Mouse (Mus musculus): ENCODE measurements around the gene Atf6. TPM values are rescaled to one million over a fixed set of nuclear protein-coding genes. Genes with fewer than 3 reads are reported as not detected.

Gene Atf6
- polyA plus RNA-seq, 1 experiment from 2014 or later: 9.8 TPM

GRCm38 (mm10) chr1:170774431-170774830, 93.1 kb downstream of the Atf6 start:
- Histone ChIP-seq H3K9ac (ENCODE audit: low read length) (no peak overlapping the region), H3K36me3 (ENCODE audit: control insufficient read depth, insufficient read depth, low read length) (no peaks in the 10 kb centered on the region), H3K9me3 (ENCODE audit: control insufficient read depth, low read length) (no peaks in the 10 kb centered on the region), H3K27me3 (ENCODE audit: control insufficient read depth, insufficient read depth, low read length) (no peaks in the 10 kb centered on the region), H3K27ac (ENCODE audit: low read depth, low read length) (no peak overlapping the region), H3K4me2 (ENCODE audit: low read depth, low read length, severe bottlenecking) (no peak overlapping the region), H3K4me1 (replicated peaks; ENCODE audit: control insufficient read depth, insufficient read depth, low read length) (no peaks in the 10 kb centered on the region), H3K4me3 (ENCODE audit: low read depth, low read length) (no peak overlapping the region)
- ATAC-seq (replicated peaks; ENCODE audit: low FRiP score) (no peak), DNase-seq (ENCODE audit: low spot score) (no peak)
- WGBS: 75% methylated on average over 1 of the region's 1 CpGs

GRCm38 (mm10) chr1:170773506-170773905, 94.1 kb downstream of the Atf6 start:
- DNase-seq (ENCODE audit: low spot score) (no peak), ATAC-seq (replicated peaks; ENCODE audit: low FRiP score) (no peak)
- Histone ChIP-seq H3K4me3 (ENCODE audit: low read depth, low read length) (no peak overlapping the region), H3K4me1 (replicated peaks; ENCODE audit: control insufficient read depth, insufficient read depth, low read length) (no peaks in the 10 kb centered on the region), H3K36me3 (ENCODE audit: control insufficient read depth, insufficient read depth, low read length) (no peaks in the 10 kb centered on the region), H3K9me3 (ENCODE audit: control insufficient read depth, low read length) (no peaks in the 10 kb centered on the region), H3K27me3 (ENCODE audit: control insufficient read depth, insufficient read depth, low read length) (no peaks in the 10 kb centered on the region), H3K9ac (ENCODE audit: low read length) (no peak overlapping the region), H3K4me2 (ENCODE audit: low read depth, low read length, severe bottlenecking) (no peak overlapping the region), H3K27ac (ENCODE audit: low read depth, low read length) (no peak overlapping the region)
- WGBS: 91% methylated on average over 4 of the region's 4 CpGs

- Histone ChIP-seq H3K4me2 (ENCODE audit: low read depth, low read length, severe bottlenecking) (no peak overlapping the region), H3K9ac (ENCODE audit: low read length) (no peak overlapping the region), H3K4me3 (ENCODE audit: low read depth, low read length) (no peak overlapping the region), H3K27ac (ENCODE audit: low read depth, low read length) (no peak overlapping the region), H3K27me3 (ENCODE audit: control insufficient read depth, insufficient read depth, low read length) (no peaks in the 10 kb centered on the region), H3K36me3 (ENCODE audit: control insufficient read depth, insufficient read depth, low read length) (no peaks in the 10 kb centered on the region), H3K9me3 (ENCODE audit: control insufficient read depth, low read length) (no peaks in the 10 kb centered on the region), H3K4me1 (replicated peaks; ENCODE audit: control insufficient read depth, insufficient read depth, low read length) (no peaks in the 10 kb centered on the region)
- ATAC-seq (replicated peaks; ENCODE audit: low FRiP score) (no peak), DNase-seq (ENCODE audit: low spot score) (no peak)
- 83% methylated on average over 25 of the region's 25 CpGs for WGBS
Observed at GRCm38 (mm10) chr1:170771437-170772003, 96.1 kb downstream of the Atf6 start.

GRCm38 (mm10) chr1:170770691-170771090, 96.9 kb downstream of the Atf6 start:
- WGBS: 88% methylated on average over 14 of the region's 14 CpGs
- Histone ChIP-seq H3K9me3 (ENCODE audit: control insufficient read depth, low read length) (no peaks in the 10 kb centered on the region), H3K4me1 (replicated peaks; ENCODE audit: control insufficient read depth, insufficient read depth, low read length) (no peaks in the 10 kb centered on the region), H3K9ac (ENCODE audit: low read length) (no peak overlapping the region), H3K27me3 (ENCODE audit: control insufficient read depth, insufficient read depth, low read length) (no peaks in the 10 kb centered on the region), H3K4me3 (ENCODE audit: low read depth, low read length) (no peak overlapping the region), H3K27ac (ENCODE audit: low read depth, low read length) (no peak overlapping the region), H3K4me2 (ENCODE audit: low read depth, low read length, severe bottlenecking) (no peak overlapping the region), H3K36me3 (ENCODE audit: control insufficient read depth, insufficient read depth, low read length) (no peaks in the 10 kb centered on the region)
- ATAC-seq (replicated peaks; ENCODE audit: low FRiP score): no peak
- no peak for DNase-seq (ENCODE audit: low spot score)

GRCm38 (mm10) chr1:170766997-170767396, 100.6 kb downstream of the Atf6 start:
- DNase-seq (ENCODE audit: low spot score) (no peak), ATAC-seq (replicated peaks; ENCODE audit: low FRiP score) (no peak)
- 67% methylated on average over 2 of the region's 2 CpGs for WGBS
- no peaks in the 10 kb centered on the region for H3K36me3 ChIP-seq (ENCODE audit: control insufficient read depth, insufficient read depth, low read length)
- no peaks in the 10 kb centered on the region for H3K9me3 ChIP-seq (ENCODE audit: control insufficient read depth, low read length)
- H3K9ac ChIP-seq (ENCODE audit: low read length): no peak overlapping the region
- H3K4me1 ChIP-seq (replicated peaks; ENCODE audit: control insufficient read depth, insufficient read depth, low read length): no peaks in the 10 kb centered on the region
- no peaks in the 10 kb centered on the region for H3K27me3 ChIP-seq (ENCODE audit: control insufficient read depth, insufficient read depth, low read length)
- H3K4me2 ChIP-seq (ENCODE audit: low read depth, low read length, severe bottlenecking): no peak overlapping the region
- H3K4me3 ChIP-seq (ENCODE audit: low read depth, low read length): no peak overlapping the region
- no peak overlapping the region for H3K27ac ChIP-seq (ENCODE audit: low read depth, low read length)

- DNase-seq (ENCODE audit: low spot score) (no peak), ATAC-seq (replicated peaks; ENCODE audit: low FRiP score) (no peak)
- no peaks in the 10 kb centered on the region for H3K36me3 ChIP-seq (ENCODE audit: control insufficient read depth, insufficient read depth, low read length)
- no peaks in the 10 kb centered on the region for H3K27me3 ChIP-seq (ENCODE audit: control insufficient read depth, insufficient read depth, low read length)
- H3K27ac ChIP-seq (ENCODE audit: low read depth, low read length): no peak overlapping the region
- no peaks in the 10 kb centered on the region for H3K4me1 ChIP-seq (replicated peaks; ENCODE audit: control insufficient read depth, insufficient read depth, low read length)
- H3K9me3 ChIP-seq (ENCODE audit: control insufficient read depth, low read length): no peaks in the 10 kb centered on the region
- no peak overlapping the region for H3K4me3 ChIP-seq (ENCODE audit: low read depth, low read length)
- no peak overlapping the region for H3K9ac ChIP-seq (ENCODE audit: low read length)
- 85% methylated on average over 1 of the region's 1 CpGs for WGBS
- no peak overlapping the region for H3K4me2 ChIP-seq (ENCODE audit: low read depth, low read length, severe bottlenecking)
Observed at GRCm38 (mm10) chr1:170764798-170765197, 102.8 kb downstream of the Atf6 start.

GRCm38 (mm10) chr1:170761634-170762033, 105.9 kb downstream of the Atf6 start:
- no peaks in the 10 kb centered on the region for H3K27me3 ChIP-seq (ENCODE audit: control insufficient read depth, insufficient read depth, low read length)
- H3K4me2 ChIP-seq (ENCODE audit: low read depth, low read length, severe bottlenecking): no peak overlapping the region
- no peaks in the 10 kb centered on the region for H3K9me3 ChIP-seq (ENCODE audit: control insufficient read depth, low read length)
- no peaks in the 10 kb centered on the region for H3K4me1 ChIP-seq (replicated peaks; ENCODE audit: control insufficient read depth, insufficient read depth, low read length)
- ATAC-seq (replicated peaks; ENCODE audit: low FRiP score): no peak
- H3K27ac ChIP-seq (ENCODE audit: low read depth, low read length): no peak overlapping the region
- no peaks in the 10 kb centered on the region for H3K36me3 ChIP-seq (ENCODE audit: control insufficient read depth, insufficient read depth, low read length)
- no peak overlapping the region for H3K4me3 ChIP-seq (ENCODE audit: low read depth, low read length)
- DNase-seq (ENCODE audit: low spot score): no peak
- no peak overlapping the region for H3K9ac ChIP-seq (ENCODE audit: low read length)
- 93% methylated on average over 1 of the region's 1 CpGs for WGBS

GRCm38 (mm10) chr1:170753597-170753996, 114.0 kb downstream of the Atf6 start:
- H3K9me3 ChIP-seq (ENCODE audit: control insufficient read depth, low read length): no peaks in the 10 kb centered on the region
- H3K4me1 ChIP-seq (replicated peaks; ENCODE audit: control insufficient read depth, insufficient read depth, low read length): no peaks in the 10 kb centered on the region
- H3K27me3 ChIP-seq (ENCODE audit: control insufficient read depth, insufficient read depth, low read length): no peaks in the 10 kb centered on the region
- H3K4me2 ChIP-seq (ENCODE audit: low read depth, low read length, severe bottlenecking): no peak overlapping the region
- H3K36me3 ChIP-seq (ENCODE audit: control insufficient read depth, insufficient read depth, low read length): no peaks in the 10 kb centered on the region
- ATAC-seq (replicated peaks; ENCODE audit: low FRiP score) (no peak), DNase-seq (ENCODE audit: low spot score) (no peak)
- H3K4me3 ChIP-seq (ENCODE audit: low read depth, low read length): no peak overlapping the region
- H3K27ac ChIP-seq (ENCODE audit: low read depth, low read length): no peak overlapping the region
- WGBS: 90% methylated on average over 5 of the region's 5 CpGs
- no peak overlapping the region for H3K9ac ChIP-seq (ENCODE audit: low read length)

- Histone ChIP-seq H3K9ac (ENCODE audit: low read length) (no peak overlapping the region), H3K27me3 (ENCODE audit: control insufficient read depth, insufficient read depth, low read length) (no peaks in the 10 kb centered on the region), H3K9me3 (ENCODE audit: control insufficient read depth, low read length) (no peaks in the 10 kb centered on the region), H3K27ac (ENCODE audit: low read depth, low read length) (no peak overlapping the region), H3K36me3 (ENCODE audit: control insufficient read depth, insufficient read depth, low read length) (no peaks in the 10 kb centered on the region), H3K4me2 (ENCODE audit: low read depth, low read length, severe bottlenecking) (no peak overlapping the region), H3K4me3 (ENCODE audit: low read depth, low read length) (no peak overlapping the region), H3K4me1 (replicated peaks; ENCODE audit: control insufficient read depth, insufficient read depth, low read length) (no peaks in the 10 kb centered on the region)
- ATAC-seq (replicated peaks; ENCODE audit: low FRiP score) (no peak), DNase-seq (ENCODE audit: low spot score) (no peak)
- 95% methylated on average over 7 of the region's 7 CpGs for whole genome bisulfite sequencing
Observed at GRCm38 (mm10) chr1:170751797-170752196, 115.8 kb downstream of the Atf6 start.
